Mouse (Mus musculus) midbrain, embryonic 14.5 days (tissue): ENCODE measurements around the gene Usp7. TPM values are rescaled to one million over a fixed set of nuclear protein-coding genes. Genes with fewer than 3 reads are reported as not detected.

Source experiments
- ATAC-seq: fragments of 200-750 bp; cut with Nextera tagmentation; 2 replicates; pipeline ENCODE4 v1.8.0; 2017; ENCODE audit warnings: moderate number of reproducible peaks, moderate library complexity; ENCODE audit not compliant: low FRiP score, low TSS enrichment
- DNase-seq: peaks from one replicate; pipeline ENCODE4 v3.0.0-alpha.2; 2015
- H3K27ac ChIP-seq: fragments of 300-500 bp; sonication (generic); replicated peaks from 2 replicates; pipeline ENCODE4 v1.5.1; 2014; ENCODE audit warnings: mild to moderate bottlenecking, low read depth, low read length, moderate library complexity
- H3K27me3 ChIP-seq: fragments of 300-500 bp; sonication (generic); 2 replicates; pipeline ENCODE4 v1.6.1; 2014; ENCODE audit warnings: low read length, control low read depth, mixed read lengths; ENCODE audit not compliant: control insufficient read depth, insufficient read depth
- H3K36me3 ChIP-seq: fragments of 300-500 bp; sonication (generic); 2 replicates; pipeline ENCODE4 v1.6.1; 2014; ENCODE audit warnings: low read length, control low read depth; ENCODE audit not compliant: control insufficient read depth, insufficient read depth
- H3K4me1 ChIP-seq: fragments of 300-500 bp; sonication (generic); 2 replicates; pipeline ENCODE4 v1.6.1; 2014; ENCODE audit warnings: mild to moderate bottlenecking, antibody characterized with exemption, low read length, control low read depth; ENCODE audit not compliant: control insufficient read depth, insufficient read depth
- H3K4me2 ChIP-seq: fragments of 300-500 bp; sonication (generic); 2 replicates; pipeline ENCODE4 v1.6.1; 2014; ENCODE audit warnings: mild to moderate bottlenecking, low read length, moderate library complexity
- H3K4me3 ChIP-seq: fragments of 300-500 bp; sonication (generic); replicated peaks from 2 replicates; pipeline ENCODE4 v1.5.1; 2014; ENCODE audit warnings: low read depth, low read length
- H3K9ac ChIP-seq: fragments of 300-500 bp; sonication (generic); replicated peaks from 2 replicates; pipeline ENCODE4 v1.6.1; 2014; ENCODE audit warnings: mild to moderate bottlenecking, low read length, moderate library complexity
- H3K9me3 ChIP-seq: fragments of 300-500 bp; sonication (generic); 2 replicates; pipeline ENCODE4 v1.6.1; 2016; ENCODE audit warnings: low read length, control low read depth, mixed read lengths; ENCODE audit not compliant: control insufficient read depth
- WGBS: fragments of 180-500 bp; shearing (Covaris S2); extraction: QIAGEN DNeasy Blood & Tissue Kit; methylation state at CpG from one replicate; pipeline ENCODE4 v1.1.7; 2014; 5-methylcytosine and 5-hydroxymethylcytosine counted together
- polyA plus RNA-seq: library from polyadenylated mRNA; unstranded; fragments of >200 nt; fragmentation: Nextera tagmentation; extraction: Ambion mirVana; gene quantifications from 2 replicates; pipeline ENCODE4 v1.2.1, GENCODE M21; 2014

Usp7 gene
- polyA plus RNA-seq, 1 experiment from 2014 or later: 50.0 TPM

- H3K27me3 ChIP-seq: no peaks in the 10 kb centered on the region
- 61% methylated on average over 9 of the region's 9 CpGs for WGBS
- H3K27ac ChIP-seq: no peak overlapping the region
Measured at GRCm38 (mm10) chr16:8711998-8712397, 80.1 kb downstream of the Usp7 start.

GRCm38 (mm10) chr16:8700586-8700985, 91.5 kb downstream of the Usp7 start:
- Histone ChIP-seq H3K27me3 (no peaks in the 10 kb centered on the region), H3K9me3 (no peaks in the 10 kb centered on the region), H3K4me3 (no peak overlapping the region), H3K9ac (no peak overlapping the region), H3K36me3 (peaks cover 97% of the 10 kb centered on the region), H3K27ac (no peak overlapping the region), H3K4me2 (no peak overlapping the region), H3K4me1 (no peaks in the 10 kb centered on the region)
- DNase-seq (peak; percentile 23), ATAC-seq (no peak)
- 91% methylated on average over 3 of the region's 3 CpGs for WGBS

More at GRCm38 (mm10) chr16:8711998-8712397, 80.1 kb downstream of the Usp7 start:
- DNase-seq (peak; percentile 37), ATAC-seq (no peak)
- Histone ChIP-seq H3K36me3 (peaks cover 90% of the 10 kb centered on the region), H3K4me3 (no peak overlapping the region), H3K4me1 (no peaks in the 10 kb centered on the region), H3K4me2 (no peak overlapping the region), H3K9me3 (no peaks in the 10 kb centered on the region), H3K9ac (no peak overlapping the region)

- Histone ChIP-seq H3K9ac (no peak overlapping the region), H3K27ac (no peak overlapping the region), H3K27me3 (no peaks in the 10 kb centered on the region), H3K9me3 (no peaks in the 10 kb centered on the region), H3K4me2 (no peak overlapping the region), H3K4me1 (no peaks in the 10 kb centered on the region), H3K36me3 (peaks cover 100% of the 10 kb centered on the region), H3K4me3 (no peak overlapping the region)
- 90% methylated on average over 8 of the region's 8 CpGs for WGBS
- DNase-seq (no peak), ATAC-seq (no peak)
Measured at GRCm38 (mm10) chr16:8699556-8699955, 92.6 kb downstream of the Usp7 start.

GRCm38 (mm10) chr16:8691206-8691605, 100.9 kb downstream of the Usp7 start:
- Histone ChIP-seq H3K9me3 (no peaks in the 10 kb centered on the region), H3K36me3 (peaks cover 91% of the 10 kb centered on the region), H3K4me3 (no peak overlapping the region), H3K9ac (no peak overlapping the region), H3K27me3 (no peaks in the 10 kb centered on the region), H3K4me1 (no peaks in the 10 kb centered on the region), H3K4me2 (no peak overlapping the region), H3K27ac (no peak overlapping the region)
- 96% methylated on average over 7 of the region's 7 CpGs for WGBS
- DNase-seq (no peak), ATAC-seq (no peak)

- no peaks in the 10 kb centered on the region for H3K9me3 ChIP-seq
- ATAC-seq: peak; percentile 46; the same call in 1 of the 2 replicates
- DNase-seq: peak; percentile 51
Measured at GRCm38 (mm10) chr16:8689979-8690656, 102.0 kb downstream of the Usp7 start.

GRCm38 (mm10) chr16:8687559-8688112, 104.5 kb downstream of the Usp7 start:
- peaks cover 57% of the 10 kb centered on the region for H3K36me3 ChIP-seq
- no peak overlapping the region for H3K9ac ChIP-seq
- no peak for ATAC-seq
- no peaks in the 10 kb centered on the region for H3K9me3 ChIP-seq
- no peak overlapping the region for H3K4me2 ChIP-seq
- no peak overlapping the region for H3K27ac ChIP-seq
- no peaks in the 10 kb centered on the region for H3K4me1 ChIP-seq
- H3K4me3 ChIP-seq: no peak overlapping the region
- no peaks in the 10 kb centered on the region for H3K27me3 ChIP-seq
- DNase-seq: no peak

More at GRCm38 (mm10) chr16:8689979-8690656, 102.0 kb downstream of the Usp7 start:
- H3K27me3 ChIP-seq: no peaks in the 10 kb centered on the region
- H3K36me3 ChIP-seq: peaks cover 80% of the 10 kb centered on the region
- H3K4me2 ChIP-seq: no peak overlapping the region
- no peak overlapping the region for H3K4me3 ChIP-seq
- H3K4me1 ChIP-seq: no peaks in the 10 kb centered on the region
- no peak overlapping the region for H3K27ac ChIP-seq
- H3K9ac ChIP-seq: no peak overlapping the region
- 84% methylated on average over 11 of the region's 11 CpGs for WGBS

- Histone ChIP-seq H3K27ac (no peak overlapping the region), H3K36me3 (peaks cover 51% of the 10 kb centered on the region), H3K9ac (no peak overlapping the region), H3K4me1 (no peaks in the 10 kb centered on the region), H3K4me3 (no peak overlapping the region), H3K9me3 (no peaks in the 10 kb centered on the region), H3K4me2 (no peak overlapping the region), H3K27me3 (no peaks in the 10 kb centered on the region)
- ATAC-seq: no peak
- 89% methylated on average over 11 of the region's 11 CpGs for WGBS
- no peak for DNase-seq
Measured at GRCm38 (mm10) chr16:8686871-8687535, 105.1 kb downstream of the Usp7 start.

- no peak; the same call in 1 of the 2 replicates for ATAC-seq
- Histone ChIP-seq H3K9me3 (no peaks in the 10 kb centered on the region), H3K36me3 (peaks cover 44% of the 10 kb centered on the region), H3K4me3 (no peak overlapping the region), H3K27ac (no peak overlapping the region), H3K4me2 (no peak overlapping the region), H3K9ac (no peak overlapping the region), H3K27me3 (no peaks in the 10 kb centered on the region), H3K4me1 (no peaks in the 10 kb centered on the region)
- WGBS: 64% methylated on average over 7 of the region's 7 CpGs
- peak; percentile 83 for DNase-seq
Measured at GRCm38 (mm10) chr16:8686121-8686870, 105.8 kb downstream of the Usp7 start.
